Mouse (Mus musculus) liver, embryonic 12.5 days (tissue): Measurements from ENCODE around the gene Pigk. TPM values are rescaled to one million over a fixed set of nuclear protein-coding genes. Genes with fewer than 3 reads are reported as not detected.

Experiments
- ATAC-seq: fragments of 200-750 bp; cut with Nextera tagmentation; 2 replicates; pipeline ENCODE4 v1.8.0; 2017; ENCODE audit warnings: moderate number of reproducible peaks, mild to moderate bottlenecking, moderate library complexity
- H3K27ac ChIP-seq: fragments of 300-500 bp; sonication (generic); 2 replicates; pipeline ENCODE4 v1.5.1; 2016; ENCODE audit warnings: mild to moderate bottlenecking
- H3K27me3 ChIP-seq: fragments of 300-500 bp; sonication (generic); replicated peaks from 2 replicates; pipeline ENCODE4 v1.6.1; 2016; ENCODE audit warnings: mild to moderate bottlenecking, moderate library complexity
- H3K36me3 ChIP-seq: fragments of 300-500 bp; sonication (generic); 2 replicates; pipeline ENCODE4 v1.6.1; 2016; ENCODE audit warnings: mild to moderate bottlenecking, moderate library complexity
- H3K4me1 ChIP-seq: fragments of 300-500 bp; sonication (generic); 2 replicates; pipeline ENCODE4 v1.6.1; 2016
- H3K4me2 ChIP-seq: fragments of 300-500 bp; sonication (generic); 2 replicates; pipeline ENCODE4 v1.6.1; 2016; ENCODE audit warnings: mild to moderate bottlenecking, moderate library complexity
- H3K4me3 ChIP-seq: fragments of 300-500 bp; sonication (generic); 2 replicates; pipeline ENCODE4 v1.5.1; 2016; ENCODE audit warnings: mild to moderate bottlenecking, moderate library complexity
- H3K9ac ChIP-seq: fragments of 300-500 bp; sonication (generic); 2 replicates; pipeline ENCODE4 v1.6.1; 2016; ENCODE audit warnings: mild to moderate bottlenecking, moderate library complexity
- H3K9me3 ChIP-seq: fragments of 300-500 bp; sonication (generic); replicated peaks from 2 replicates; pipeline ENCODE4 v1.6.1; 2016; ENCODE audit warnings: mild to moderate bottlenecking, moderate library complexity
- WGBS: fragments of 180-500 bp; shearing (Covaris S2); methylation state at CpG from one replicate; pipeline ENCODE4 v1.1.7; 2016; ENCODE audit not compliant: insufficient replicate concordance; 5-methylcytosine and 5-hydroxymethylcytosine counted together
- polyA plus RNA-seq: library from polyadenylated mRNA; unstranded; fragments of >200 nt; fragmentation: Nextera tagmentation; extraction: Ambion mirVana; gene quantifications from 2 replicates; pipeline ENCODE4 v1.2.1, GENCODE M21; 2016

Pigk gene
- polyA plus RNA-seq, 1 experiment from 2014 or later: 34.5 TPM

GRCm38 (mm10) chr3:152913150-152913549 is 199.2 kb downstream of the Pigk start:
- Histone ChIP-seq H3K27ac (no peak overlapping the region), H3K4me1 (peaks cover 16% of the 10 kb centered on the region), H3K27me3 (0 out of 2 replicates have a peak, but pooled peaks cover 2% of the 10 kb centered on the region), H3K36me3 (no peaks in the 10 kb centered on the region), H3K9ac (no peak overlapping the region), H3K4me2 (0 out of 2 replicates have a peak overlapping the region, but pooled peaks have one; percentile 3), H3K4me3 (no peak overlapping the region), H3K9me3 (no peaks in the 10 kb centered on the region)
- ATAC-seq: no peak
- WGBS: 69% methylated on average over 10 of the region's 10 CpGs

- no peak overlapping the region for H3K9ac ChIP-seq
- no peaks in the 10 kb centered on the region for H3K9me3 ChIP-seq
- peaks cover 16% of the 10 kb centered on the region for H3K4me1 ChIP-seq
- no peak overlapping the region for H3K4me3 ChIP-seq
- H3K27ac ChIP-seq: no peak overlapping the region
- 0 out of 2 replicates have a peak, but pooled peaks cover 2% of the 10 kb centered on the region for H3K27me3 ChIP-seq
- no peak for ATAC-seq
- no peaks in the 10 kb centered on the region for H3K36me3 ChIP-seq
- no peak overlapping the region for H3K4me2 ChIP-seq
- 76% methylated on average over 3 of the region's 3 CpGs for WGBS
Measured at GRCm38 (mm10) chr3:152913625-152914024, 199.7 kb downstream of the Pigk start.

- Histone ChIP-seq H3K27ac (no peak overlapping the region), H3K36me3 (no peaks in the 10 kb centered on the region), H3K4me1 (peaks cover 16% of the 10 kb centered on the region), H3K9me3 (no peaks in the 10 kb centered on the region), H3K4me3 (no peak overlapping the region), H3K9ac (no peak overlapping the region), H3K27me3 (0 out of 2 replicates have a peak, but pooled peaks cover 2% of the 10 kb centered on the region), H3K4me2 (no peak overlapping the region)
- WGBS: 77% methylated on average over 6 of the region's 6 CpGs
- ATAC-seq: no peak
Measured at GRCm38 (mm10) chr3:152914376-152914775, 200.5 kb downstream of the Pigk start.

DNA sequence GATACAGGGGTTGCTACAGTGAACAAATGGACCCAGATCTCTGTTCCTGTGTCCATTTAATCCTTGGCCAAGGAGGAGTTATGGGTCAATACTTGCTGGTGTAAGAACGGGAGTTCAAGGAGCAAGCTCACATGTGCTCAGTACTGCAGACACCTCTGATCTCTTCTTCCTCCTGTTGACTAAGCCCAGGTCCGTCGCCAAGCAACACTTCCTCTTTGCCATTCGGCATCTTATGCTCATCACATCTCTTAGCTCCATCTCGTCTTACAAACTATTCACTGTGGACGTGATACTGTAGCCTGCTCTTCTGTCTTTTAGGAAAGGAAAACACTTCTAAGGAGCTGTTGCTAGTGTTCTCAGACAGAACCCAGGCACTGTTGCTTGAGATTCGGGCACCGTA is 203.7 kb downstream of the Pigk start:
- no peak for ATAC-seq
- H3K4me3 ChIP-seq: no peak overlapping the region
- no peaks in the 10 kb centered on the region for H3K36me3 ChIP-seq
- no peak overlapping the region for H3K4me2 ChIP-seq
- WGBS: 60% methylated on average over 8 of the region's 8 CpGs
- H3K4me1 ChIP-seq: peaks cover 7% of the 10 kb centered on the region; the same call in 1 of the 2 replicates
- H3K9me3 ChIP-seq: no peaks in the 10 kb centered on the region
- H3K9ac ChIP-seq: no peak overlapping the region
- no peak overlapping the region for H3K27ac ChIP-seq
- 0 out of 2 replicates have a peak, but pooled peaks cover 2% of the 10 kb centered on the region for H3K27me3 ChIP-seq

DNA sequence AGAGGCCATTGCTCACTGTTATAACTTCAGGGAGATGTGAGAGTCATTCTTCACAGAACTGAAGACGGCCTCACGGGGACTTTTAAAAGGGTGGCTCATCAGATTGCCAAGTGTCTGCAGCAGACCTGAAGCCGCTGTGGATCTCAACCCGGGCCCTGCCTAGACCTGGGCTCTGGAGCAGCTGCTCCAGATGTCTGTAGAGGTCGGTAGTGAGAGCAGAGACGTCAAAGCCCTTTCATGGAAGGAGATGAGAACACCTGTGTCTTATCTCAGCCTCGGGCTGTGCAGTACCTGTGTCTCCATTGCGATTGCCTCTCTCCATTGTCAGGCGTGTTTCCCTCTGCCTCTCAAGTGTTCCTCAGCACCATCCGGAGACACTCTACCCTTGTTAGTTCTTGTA is 205.2 kb downstream of the Pigk start:
- 51% methylated on average over 10 of the region's 10 CpGs for WGBS
- ATAC-seq: no peak

DNA sequence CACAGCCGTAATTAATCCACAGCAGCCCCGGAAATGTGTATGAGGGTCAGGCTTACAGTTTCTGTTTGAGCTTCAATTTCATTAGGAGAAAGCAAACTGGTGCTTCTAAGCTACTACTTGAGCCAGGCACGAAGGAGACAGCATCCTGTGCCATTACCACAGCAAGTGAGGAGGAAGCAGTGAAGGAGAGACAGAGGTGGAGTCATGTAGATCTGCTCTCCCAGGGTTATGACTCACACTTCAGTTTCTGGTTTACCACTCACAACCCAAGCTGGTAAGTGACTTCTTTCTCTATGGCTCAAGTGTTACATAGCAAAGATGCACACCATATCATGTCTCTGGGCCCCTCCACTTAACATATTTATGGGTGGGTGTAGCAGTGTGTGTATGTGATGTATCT is 206.5 kb downstream of the Pigk start:
- Histone ChIP-seq H3K4me3 (no peak overlapping the region), H3K36me3 (no peaks in the 10 kb centered on the region), H3K9me3 (no peaks in the 10 kb centered on the region), H3K9ac (no peak overlapping the region), H3K27ac (no peak overlapping the region), H3K27me3 (0 out of 2 replicates have a peak, but pooled peaks cover 2% of the 10 kb centered on the region), H3K4me2 (no peak overlapping the region), H3K4me1 (peaks cover 9% of the 10 kb centered on the region)
- WGBS: 48% methylated on average over 3 of the region's 3 CpGs
- no peak for ATAC-seq

More for the DNA sequence above, 205.2 kb downstream of the Pigk start:
- 0 out of 2 replicates have a peak, but pooled peaks cover 2% of the 10 kb centered on the region for H3K27me3 ChIP-seq
- no peak overlapping the region for H3K4me3 ChIP-seq
- H3K9ac ChIP-seq: no peak overlapping the region
- H3K4me1 ChIP-seq: no peaks in the 10 kb centered on the region
- no peaks in the 10 kb centered on the region for H3K9me3 ChIP-seq
- no peaks in the 10 kb centered on the region for H3K36me3 ChIP-seq
- no peak overlapping the region for H3K4me2 ChIP-seq
- no peak overlapping the region for H3K27ac ChIP-seq

DNA sequence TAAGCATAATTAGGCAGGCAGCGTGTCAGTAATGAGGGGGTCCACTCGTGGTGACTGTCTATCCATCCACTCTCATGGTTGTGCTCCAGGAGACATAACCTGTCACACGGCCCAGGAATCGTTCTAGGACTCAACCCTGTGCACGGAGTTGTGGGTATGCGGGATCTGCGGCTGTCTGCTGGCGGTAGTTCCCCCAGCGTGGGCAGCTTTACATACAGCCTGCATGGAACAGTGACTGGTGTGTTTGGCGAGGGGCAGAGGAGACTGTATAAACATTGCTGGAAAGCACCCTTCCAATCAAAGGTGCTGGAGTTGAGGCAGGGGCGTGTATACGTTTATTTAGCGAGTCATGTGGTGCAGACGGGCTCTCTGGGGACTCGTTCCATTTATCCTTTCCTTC is 209.6 kb downstream of the Pigk start:
- Histone ChIP-seq H3K27ac (no peak overlapping the region), H3K27me3 (no peaks in the 10 kb centered on the region), H3K36me3 (no peaks in the 10 kb centered on the region), H3K4me2 (no peak overlapping the region), H3K4me1 (peaks cover 24% of the 10 kb centered on the region), H3K9me3 (no peaks in the 10 kb centered on the region), H3K4me3 (no peak overlapping the region), H3K9ac (no peak overlapping the region)
- WGBS: 72% methylated on average over 15 of the region's 15 CpGs
- no peak for ATAC-seq

- H3K27me3 ChIP-seq: no peaks in the 10 kb centered on the region
- no peak overlapping the region for H3K27ac ChIP-seq
- peak; percentile 56 for ATAC-seq
- H3K4me3 ChIP-seq: no peak overlapping the region
- H3K4me1 ChIP-seq: peaks cover 43% of the 10 kb centered on the region
- no peaks in the 10 kb centered on the region for H3K36me3 ChIP-seq
- H3K9ac ChIP-seq: no peak overlapping the region
- WGBS: 14% methylated on average over 8 of the region's 8 CpGs
- H3K9me3 ChIP-seq: no peaks in the 10 kb centered on the region
- H3K4me2 ChIP-seq: no peak overlapping the region
Measured at GRCm38 (mm10) chr3:152925364-152925763, 211.5 kb downstream of the Pigk start.

DNA sequence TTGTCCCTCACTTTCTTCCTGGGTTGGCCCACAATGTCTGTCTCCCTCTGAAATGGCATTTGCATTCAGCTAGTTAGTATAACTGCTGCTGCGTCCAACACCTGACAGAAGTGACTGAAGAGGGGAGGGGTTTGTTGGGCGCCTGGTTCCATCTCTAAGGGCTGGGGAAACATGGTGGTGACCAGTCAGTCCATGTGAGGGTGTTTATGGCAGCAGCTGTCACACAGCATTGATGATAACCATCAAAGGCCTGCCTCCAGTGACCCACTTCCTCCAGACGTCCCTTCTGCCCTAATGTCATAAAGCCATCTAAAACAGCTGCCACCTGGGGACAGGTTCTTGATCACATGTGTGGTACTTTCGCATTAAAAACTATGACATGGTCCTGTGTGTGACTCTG is 212.3 kb downstream of the Pigk start:
- no peak for ATAC-seq
- H3K9ac ChIP-seq: no peak overlapping the region
- 36% methylated on average over 4 of the region's 4 CpGs for WGBS
- H3K9me3 ChIP-seq: no peaks in the 10 kb centered on the region
- peaks cover 46% of the 10 kb centered on the region for H3K4me1 ChIP-seq
- no peak overlapping the region for H3K27ac ChIP-seq
- no peak overlapping the region for H3K4me2 ChIP-seq
- no peak overlapping the region for H3K4me3 ChIP-seq
- no peaks in the 10 kb centered on the region for H3K36me3 ChIP-seq
- H3K27me3 ChIP-seq: no peaks in the 10 kb centered on the region

DNA sequence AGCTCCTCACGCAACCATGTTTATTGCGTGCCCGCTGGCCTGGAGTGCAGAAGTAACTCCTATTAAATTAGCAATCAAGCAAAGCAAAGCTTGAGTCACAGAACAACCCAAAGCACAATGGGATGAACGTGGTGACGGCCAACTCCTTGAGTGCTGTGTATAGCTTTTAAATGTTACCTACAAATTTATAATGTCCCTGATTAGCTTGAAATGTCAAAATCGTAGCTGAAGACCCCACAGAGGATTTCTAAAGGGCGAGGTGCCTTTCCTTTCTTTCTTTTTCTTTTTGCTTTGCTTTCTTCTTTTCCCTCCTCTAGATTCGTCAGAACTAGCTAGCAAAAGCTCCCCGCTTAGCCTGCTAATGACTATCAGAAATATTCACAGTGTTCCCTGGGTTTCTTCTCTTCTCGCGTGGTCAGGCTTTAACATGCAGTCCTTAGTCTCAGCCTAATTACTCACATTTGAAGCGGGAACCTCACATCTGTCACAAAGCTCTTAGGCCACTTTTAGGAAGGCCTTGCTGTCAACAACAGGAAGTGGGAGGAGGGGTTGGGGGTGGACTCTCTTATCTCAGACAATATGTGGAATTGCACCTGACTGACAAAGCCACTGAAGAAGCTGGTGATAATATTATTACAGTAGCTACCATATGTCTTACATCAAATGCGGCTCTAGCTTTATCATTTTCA is 214.5 kb downstream of the Pigk start:
- H3K36me3 ChIP-seq: no peaks in the 10 kb centered on the region
- no peaks in the 10 kb centered on the region for H3K9me3 ChIP-seq
- no peaks in the 10 kb centered on the region for H3K27me3 ChIP-seq
- peak; percentile 59; the same call in 1 of the 2 replicates for ATAC-seq
- peak overlapping the region; percentile 61 for H3K27ac ChIP-seq
- H3K9ac ChIP-seq: no peak overlapping the region
- peaks cover 52% of the 10 kb centered on the region for H3K4me1 ChIP-seq
- WGBS: 38% methylated on average over 13 of the region's 13 CpGs
- H3K4me2 ChIP-seq: peak overlapping the region; percentile 36
- no peak overlapping the region for H3K4me3 ChIP-seq

GRCm38 (mm10) chr3:152929256-152929787 is 215.4 kb downstream of the Pigk start:
- ATAC-seq: 0 out of 2 replicates have a peak, but pooled peaks have one; percentile 1
- Histone ChIP-seq H3K4me3 (no peak overlapping the region), H3K4me2 (peak overlapping the region; percentile 36), H3K9ac (no peak overlapping the region), H3K36me3 (no peaks in the 10 kb centered on the region), H3K9me3 (no peaks in the 10 kb centered on the region), H3K27ac (0 out of 2 replicates have a peak overlapping the region, but pooled peaks have one; percentile 26), H3K4me1 (peaks cover 56% of the 10 kb centered on the region), H3K27me3 (no peaks in the 10 kb centered on the region)
- WGBS: 57% methylated on average over 10 of the region's 10 CpGs

GRCm38 (mm10) chr3:152929788-152930281 is 215.9 kb downstream of the Pigk start:
- no peak overlapping the region for H3K9ac ChIP-seq
- no peaks in the 10 kb centered on the region for H3K36me3 ChIP-seq
- no peaks in the 10 kb centered on the region for H3K27me3 ChIP-seq
- peaks cover 57% of the 10 kb centered on the region for H3K4me1 ChIP-seq
- H3K9me3 ChIP-seq: no peaks in the 10 kb centered on the region
- H3K4me3 ChIP-seq: no peak overlapping the region
- H3K4me2 ChIP-seq: peak overlapping the region; percentile 36
- H3K27ac ChIP-seq: 0 out of 2 replicates have a peak overlapping the region, but pooled peaks have one; percentile 26
- ATAC-seq: peak; percentile 78
- WGBS: 61% methylated on average over 7 of the region's 7 CpGs
